Mouse (Mus musculus): ENCODE data around the gene Trf. TPM values are rescaled to one million over a fixed set of nuclear protein-coding genes. Genes with fewer than 3 reads are reported as not detected.
"Not testable (repeated sequence)": the region's sequence is repeated elsewhere in the genome, so short reads cannot be mapped to it uniquely, and the experiment has no call there.

The Trf gene
- polyA plus RNA-seq, 1 experiment, result 154 TPM

GRCm38 (mm10) chr9:103168046-103168445 lies 62.2 kb downstream of the Trf start:
- no peak for DNase-seq (ENCODE audit: extremely low spot score in 1 of 2, low spot score in 1 of 2)

DNA sequence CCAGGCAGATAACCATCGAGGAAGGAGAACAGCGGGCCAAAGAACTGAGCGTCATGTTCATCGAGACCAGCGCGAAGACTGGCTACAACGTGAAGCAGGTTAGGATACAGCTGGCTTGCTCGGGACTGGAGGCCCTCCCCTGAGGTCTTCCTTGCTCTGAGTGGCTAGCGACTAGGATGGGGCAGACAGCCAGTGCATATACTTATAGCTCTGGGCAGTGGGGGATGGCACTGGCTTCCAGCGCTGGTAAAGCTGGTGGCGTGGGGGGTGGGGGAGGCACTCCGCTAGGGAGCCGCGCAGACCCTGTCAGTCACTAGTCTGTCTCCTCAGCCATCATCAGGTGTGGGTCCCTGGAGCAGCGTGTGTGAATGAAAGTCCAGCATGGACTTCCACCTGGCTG lies 66.4 kb downstream of the Trf start:
- no peak for DNase-seq (ENCODE audit: extremely low spot score in 1 of 2, low spot score in 1 of 2)

DNA sequence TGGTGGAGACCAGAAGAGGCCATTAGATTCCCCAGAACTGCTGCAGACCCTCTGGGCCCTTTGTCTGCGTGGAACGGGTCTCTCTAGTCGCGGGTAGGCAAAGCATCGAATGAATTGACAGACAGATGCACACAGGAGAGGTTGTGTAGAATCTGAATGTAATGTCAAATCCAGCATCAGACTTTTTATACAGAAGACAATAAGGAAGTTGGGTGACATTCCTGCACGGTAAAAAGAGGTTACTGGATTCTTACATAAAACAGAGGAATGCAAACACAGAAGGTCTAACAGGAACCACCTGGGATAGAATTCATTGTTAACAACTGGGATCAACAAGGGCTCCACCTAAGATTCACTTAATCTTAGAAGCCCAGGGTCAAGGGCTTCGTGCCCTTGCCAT lies 75.1 kb downstream of the Trf start:
- DNase-seq (ENCODE audit: extremely low spot score in 1 of 2, low spot score in 1 of 2), result not testable (repeated sequence)

DNA sequence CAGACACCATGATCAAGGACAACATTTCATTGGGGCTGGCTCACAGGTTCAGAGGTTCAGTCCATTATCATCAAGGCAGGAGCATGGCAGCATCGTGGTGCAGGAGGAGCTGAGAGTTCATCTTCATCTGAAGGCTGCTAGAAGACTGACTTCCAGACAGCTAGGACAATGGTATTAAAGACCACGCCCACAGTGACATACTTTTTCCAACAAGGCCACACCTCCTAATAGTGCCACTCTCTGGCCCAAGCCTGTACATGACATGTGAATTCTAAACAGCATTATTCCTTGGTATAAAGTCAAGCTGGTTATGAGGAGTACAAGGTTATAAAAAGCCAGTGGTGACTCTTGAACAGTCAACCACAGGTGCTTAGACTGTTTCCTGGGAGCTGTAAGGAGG lies 75.7 kb downstream of the Trf start:
- DNase-seq (ENCODE audit: extremely low spot score in 1 of 2, low spot score in 1 of 2), result no peak

Other genes starting within 250 kb of the Trf start
- gene Slco2a1, start 241.7 kb downstream of the Trf start, polyA plus RNA-seq (2012; rRNA removed), result 0.52 and 0.76 TPM in 2 replicates
- gene Rab6b, start 118.7 kb downstream of the Trf start, polyA plus RNA-seq (2012; rRNA removed), result 269 and 289 TPM in 2 replicates
- 35.9 and 38.8 TPM in 2 replicates for gene Srprb, start 28.3 kb downstream of the Trf start, polyA plus RNA-seq (2012; rRNA removed)
- gene Gm20425, start 137 bp downstream of the Trf start, polyA plus RNA-seq (2012; rRNA removed), result not detected in 2 replicates
- gene 1300017J02Rik, start 74.6 kb upstream of the Trf start, polyA plus RNA-seq (2012; rRNA removed), result 0.78 and 1.00 TPM in 2 replicates
- gene Topbp1, start 74.8 kb upstream of the Trf start, polyA plus RNA-seq (2012; rRNA removed), result 12.6 and 13.9 TPM in 2 replicates
- 53.9 TPM in 2 replicates for gene Cdv3, start 135.4 kb upstream of the Trf start, polyA plus RNA-seq (2012; rRNA removed)
- gene Bfsp2, start 250.0 kb upstream of the Trf start, polyA plus RNA-seq (2012; rRNA removed), result 5.5 and 6.9 TPM in 2 replicates

Measured in frontal cortex, adult 2 months (tissue).